ENCODE assay signal across 23 mouse cellular contexts in the genomic region with DNA sequence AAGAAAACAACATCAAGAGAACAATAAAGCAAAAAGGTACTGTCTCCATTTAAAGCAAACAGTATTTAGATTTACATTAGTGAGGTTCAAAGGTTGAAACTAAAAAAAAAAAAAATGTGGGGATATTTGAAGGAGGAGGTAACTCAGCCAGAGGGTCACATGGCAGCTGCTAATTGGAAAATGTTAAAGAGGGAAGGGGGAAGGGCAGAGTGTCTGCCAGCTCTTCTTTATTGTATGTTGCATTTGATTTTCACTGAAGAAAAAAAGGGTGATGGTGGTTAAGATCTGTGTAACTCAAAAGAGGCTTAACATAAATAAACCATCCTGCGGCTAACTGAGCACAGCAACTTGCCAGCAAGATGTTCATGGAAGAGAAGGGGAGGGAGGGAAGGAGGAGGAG.
DNase-seq lines count a peak whose midpoint lies in the region; ATAC-seq and TF ChIP-seq lines count a peak whose summit lies in the region.
"Had no signal": no experiment of that assay in that cellular context is flagged by ENCODE, and none has a peak within 500 bp of the region (broad histone marks: within the 10 kb centered on the region; RNA-seq: fewer than 3 reads in every experiment).

No protein-coding gene starts in this region.

- no peaks in the 10 kb centered on the region for H3K4me1 ChIP-seq in forebrain, embryonic 14.5 days (ENCODE audit: control insufficient read depth, insufficient read depth, low read length)
- H3K4me1 ChIP-seq in forebrain, embryonic 15.5 days = no peaks in the 10 kb centered on the region; the same call in 1 of the 2 replicates
- H3K4me1 ChIP-seq in lung, embryonic 14.5 days (ENCODE audit: insufficient read depth) = 0 out of 2 replicates have a peak, but pooled peaks cover 4% of the 10 kb centered on the region
- H3K4me1 ChIP-seq in midbrain, embryonic 15.5 days = no peaks in the 10 kb centered on the region

- no peak overlapping the region for H3K4me2 ChIP-seq in forebrain, embryonic 14.5 days (ENCODE audit: low read length)
- no peak overlapping the region for H3K4me2 ChIP-seq in forebrain, embryonic 15.5 days (replicated peaks)
- H3K4me2 ChIP-seq in lung, embryonic 14.5 days = no peak overlapping the region
- no peak overlapping the region for H3K4me2 ChIP-seq in midbrain, embryonic 15.5 days

- no peaks in the 10 kb centered on the region for H3K9me3 ChIP-seq in forebrain, embryonic 14.5 days (replicated peaks; ENCODE audit: control insufficient read depth, low read length)
- H3K9me3 ChIP-seq in forebrain, embryonic 15.5 days = no peaks in the 10 kb centered on the region
- H3K9me3 ChIP-seq in lung, embryonic 14.5 days (ENCODE audit: low read depth, low read length) = no peaks in the 10 kb centered on the region
- H3K9me3 ChIP-seq in midbrain, embryonic 15.5 days = no peaks in the 10 kb centered on the region
- H3K9me3 ChIP-seq: G1E had no signal

- no peak overlapping the region for H3K9ac ChIP-seq in forebrain, embryonic 14.5 days (ENCODE audit: low read length)
- H3K9ac ChIP-seq in forebrain, embryonic 15.5 days (replicated peaks) = no peak overlapping the region
- H3K9ac ChIP-seq in lung, embryonic 14.5 days = no peak overlapping the region
- H3K9ac ChIP-seq in midbrain, embryonic 15.5 days = no peak overlapping the region

- no peak for ATAC-seq in forebrain, embryonic 14.5 days
- no peak for ATAC-seq in forebrain, embryonic 15.5 days (replicated peaks)
- ATAC-seq in lung, embryonic 14.5 days (ENCODE audit: insufficient read depth) = no peak
- no peak for ATAC-seq in midbrain, embryonic 15.5 days (replicated peaks)
- ATAC-seq: activated CD4-positive, CD25-positive, alpha-beta regulatory T cell, adult 4 months; CD4-positive, CD25-positive, alpha-beta regulatory T cell, adult 4 months; Patski had no signal

- DNase-seq in forebrain, embryonic 14.5 days (ENCODE audit: low spot score) = peak; percentile 52
- DNase-seq in heart, adult 11 months = peak; percentile 15
- no peak for DNase-seq in heart, postnatal 4 days
- peak; percentile 52 for DNase-seq in lung, embryonic 14.5 days
- DNase-seq in lung, postnatal 36 days = no peak
- DNase-seq in brain, embryonic 14.5 days (ENCODE audit: low read depth) = peak; percentile 72
- DNase-seq: adrenal gland, adult 2 months; adrenal gland, adult 8-10 months; adrenal gland, postnatal 10 days; adrenal gland, postnatal 14 days; adrenal gland, postnatal 25 days; adrenal gland, postnatal 36 days; B cell, adult 2 months; cerebellum, adult 11 months; cerebellum, adult 11-12 months; cerebellum, adult 18-20 months had no signal

- no peak for TF ChIP-seq CTCF in lung, embryonic 14.5 days (IDR thresholded peaks at IDR 0.05; ENCODE audit: low read depth)
- no peak for TF ChIP-seq CTCF in brain, embryonic 14.5 days (IDR thresholded peaks at IDR 0.05; ENCODE audit: borderline replicate concordance, extremely low read depth, insufficient read depth, insufficient read length)

- H3K4me3 ChIP-seq in forebrain, embryonic 14.5 days (ENCODE audit: low read depth, low read length) = no peak overlapping the region
- no peak overlapping the region for H3K4me3 ChIP-seq in forebrain, embryonic 15.5 days
- H3K4me3 ChIP-seq in lung, embryonic 14.5 days (ENCODE audit: low read depth, low read length) = no peak overlapping the region
- no peak overlapping the region for H3K4me3 ChIP-seq in midbrain, embryonic 15.5 days

- no peaks in the 10 kb centered on the region for H3K36me3 ChIP-seq in forebrain, embryonic 14.5 days (ENCODE audit: control insufficient read depth, insufficient read depth, low read length)
- H3K36me3 ChIP-seq in forebrain, embryonic 15.5 days = no peaks in the 10 kb centered on the region
- no peaks in the 10 kb centered on the region for H3K36me3 ChIP-seq in lung, embryonic 14.5 days (ENCODE audit: insufficient read depth)
- no peaks in the 10 kb centered on the region for H3K36me3 ChIP-seq in midbrain, embryonic 15.5 days (replicated peaks)

- no peak overlapping the region for H3K27ac ChIP-seq in forebrain, embryonic 14.5 days (ENCODE audit: low read depth, low read length)
- H3K27ac ChIP-seq in forebrain, embryonic 15.5 days (replicated peaks) = no peak overlapping the region
- no peak overlapping the region for H3K27ac ChIP-seq in lung, embryonic 14.5 days (ENCODE audit: low read depth)
- H3K27ac ChIP-seq in midbrain, embryonic 15.5 days = no peak overlapping the region

- TF ChIP-seq POLR2A in brain, embryonic 14.5 days (IDR thresholded peaks at IDR 0.05; ENCODE audit: borderline replicate concordance, extremely low read depth, insufficient read depth, insufficient read length, poor library complexity, severe bottlenecking) = no peak

- 24% methylated on average over 1 of the region's 1 CpGs for WGBS in forebrain, embryonic 14.5 days
- WGBS in forebrain, embryonic 15.5 days = 21% methylated on average over 1 of the region's 1 CpGs
- 33% methylated on average over 1 of the region's 1 CpGs for WGBS in lung, embryonic 14.5 days
- WGBS in midbrain, embryonic 15.5 days = 25% methylated on average over 1 of the region's 1 CpGs

- no peaks in the 10 kb centered on the region for H3K27me3 ChIP-seq in forebrain, embryonic 14.5 days (replicated peaks; ENCODE audit: control insufficient read depth, insufficient read depth, low read length)
- peaks cover 12% of the 10 kb centered on the region; the same call in 1 of the 2 replicates for H3K27me3 ChIP-seq in forebrain, embryonic 15.5 days
- H3K27me3 ChIP-seq in lung, embryonic 14.5 days (ENCODE audit: insufficient read depth, low read length) = no peaks in the 10 kb centered on the region
- peaks cover 31% of the 10 kb centered on the region for H3K27me3 ChIP-seq in midbrain, embryonic 15.5 days (replicated peaks)
- H3K27me3 ChIP-seq: CH12.LX, Patski had no signal

Comparison
In these comparisons a context has a peak if more than half of its experiments do, and no peak if none do; other contexts are left out.
1. DNase-seq: peak in forebrain, embryonic 14.5 days (single experiment), heart, adult 11 months (single experiment), lung, embryonic 14.5 days (single experiment) and brain, embryonic 14.5 days (single experiment); none in heart, postnatal 4 days (single experiment) and lung, postnatal 36 days (single experiment).